ENCODE assay signal across 11 mouse cellular contexts in genomic region chr6:71094693-71095092, GRCm38 (mm10). TPM values are rescaled to one million over a fixed set of nuclear protein-coding genes. Genes with fewer than 3 reads are reported as not detected.
A peak's percentile ranks its signal among the peaks of the same experiment; 100 is the strongest.
DNase-seq lines count a peak whose midpoint lies in the region; ATAC-seq and TF ChIP-seq lines count a peak whose summit lies in the region.
"Had no signal": no experiment of that assay in that cellular context is flagged by ENCODE, and none has a peak within 500 bp of the region (broad histone marks: within the 10 kb centered on the region; RNA-seq: fewer than 3 reads in every experiment).

No protein-coding gene starts in this region.

- H3K4me2 ChIP-seq in midbrain, embryonic 16.5 days (ENCODE audit: low read length): no peak overlapping the region
- H3K4me2 ChIP-seq in midbrain, embryonic 11.5 days: no peak overlapping the region
- H3K4me2 ChIP-seq: embryonic facial prominence, embryonic 12.5 days; heart, embryonic 11.5 days had no signal

- peak; percentile 30 for DNase-seq in gastrocnemius, adult 2 months
- DNase-seq in gastrocnemius, adult 18-20 months (ENCODE audit: low spot score): no peak
- no peak for DNase-seq in midbrain, embryonic 11.5 days (ENCODE audit: low spot score, missing footprints)
- peak; percentile 91 to 93 for DNase-seq in cerebellum, postnatal 25 days
- no peak for DNase-seq in kidney, adult 11 months
- no peak for DNase-seq in spleen, postnatal 10 days (ENCODE audit: low spot score in 2 of 2)
- DNase-seq: kidney, postnatal 10 days; thymus, postnatal 14 days had no signal

- peak; percentile 68; the same call in 1 of the 2 replicates for ATAC-seq in midbrain, embryonic 16.5 days
- no peak for ATAC-seq in midbrain, embryonic 11.5 days (ENCODE audit: low FRiP score)

- no peak for TF ChIP-seq CTCF in gastrocnemius, adult 2 months (IDR thresholded peaks at IDR 0.05)

- H3K36me3 ChIP-seq in midbrain, embryonic 16.5 days (ENCODE audit: control insufficient read depth, insufficient read depth, low read length): no peaks in the 10 kb centered on the region
- no peaks in the 10 kb centered on the region for H3K36me3 ChIP-seq in midbrain, embryonic 11.5 days (ENCODE audit: control insufficient read depth, insufficient read depth, low read length)
- H3K36me3 ChIP-seq: embryonic facial prominence, embryonic 12.5 days had no signal

- H3K4me1 ChIP-seq in midbrain, embryonic 16.5 days (ENCODE audit: control insufficient read depth, insufficient read depth, low read length): no peaks in the 10 kb centered on the region
- H3K4me1 ChIP-seq in midbrain, embryonic 11.5 days (ENCODE audit: control insufficient read depth, insufficient read depth, low read length): no peaks in the 10 kb centered on the region
- H3K4me1 ChIP-seq: embryonic facial prominence, embryonic 12.5 days had no signal

- H3K9ac ChIP-seq in midbrain, embryonic 16.5 days (ENCODE audit: low read depth, low read length): no peak overlapping the region
- H3K9ac ChIP-seq in midbrain, embryonic 11.5 days (ENCODE audit: low read length): no peak overlapping the region
- H3K9ac ChIP-seq: embryonic facial prominence, embryonic 12.5 days had no signal

- no peaks in the 10 kb centered on the region for H3K27me3 ChIP-seq in midbrain, embryonic 16.5 days (ENCODE audit: control insufficient read depth, insufficient read depth, low read depth, low read length)
- H3K27me3 ChIP-seq in midbrain, embryonic 11.5 days (ENCODE audit: control insufficient read depth, insufficient read depth, low read length): no peaks in the 10 kb centered on the region
- H3K27me3 ChIP-seq: embryonic facial prominence, embryonic 12.5 days had no signal

- no peak overlapping the region for H3K4me3 ChIP-seq in gastrocnemius, adult 2 months
- no peak overlapping the region for H3K4me3 ChIP-seq in midbrain, embryonic 16.5 days (ENCODE audit: low read depth, low read length)
- H3K4me3 ChIP-seq in midbrain, embryonic 11.5 days (ENCODE audit: low read depth, low read length): no peak overlapping the region
- H3K4me3 ChIP-seq: embryonic facial prominence, embryonic 12.5 days had no signal

- 57% methylated on average over 5 of the region's 5 CpGs for WGBS in midbrain, embryonic 16.5 days
- WGBS in midbrain, embryonic 11.5 days: 76% methylated on average over 5 of the region's 5 CpGs

- H3K27ac ChIP-seq in gastrocnemius, adult 2 months: no peak overlapping the region
- H3K27ac ChIP-seq in midbrain, embryonic 16.5 days (ENCODE audit: low read length): no peak overlapping the region; the same call in 1 of the 2 replicates
- no peak overlapping the region for H3K27ac ChIP-seq in midbrain, embryonic 11.5 days (ENCODE audit: low read depth, low read length)
- H3K27ac ChIP-seq: embryonic facial prominence, embryonic 12.5 days had no signal

- intact Hi-C loops in gastrocnemius, adult 2 months (cut with DNase I): no loop called here

- no peaks in the 10 kb centered on the region for H3K9me3 ChIP-seq in midbrain, embryonic 16.5 days (replicated peaks; ENCODE audit: control insufficient read depth, low read length, poor library complexity, severe bottlenecking)
- no peaks in the 10 kb centered on the region for H3K9me3 ChIP-seq in midbrain, embryonic 11.5 days (ENCODE audit: control insufficient read depth, low read length)
- H3K9me3 ChIP-seq: embryonic facial prominence, embryonic 12.5 days had no signal

RNA-seq across cellular contexts. Expression of gene Thnsl2, which starts 49.5 kb away (rescaled TPM):
- 1 to 10 TPM; 5.3 to 8.2 TPM for total RNA-seq in gastrocnemius, adult 2 months (2021)
- 1 to 10 TPM; 7.6 to 9.2 TPM for total RNA-seq in gastrocnemius, adult 18-20 months (2021)
- 3.4 and 4.0 TPM in 2 replicates for polyA plus RNA-seq in midbrain, embryonic 16.5 days (2015; fragmentation: Nextera tagmentation; extraction: Ambion mirVana)
- 5.3 and 7.4 TPM in 2 replicates for polyA plus RNA-seq in midbrain, embryonic 11.5 days (2014; fragmentation: Nextera tagmentation; extraction: Ambion mirVana)

Comparison
In these comparisons a context has a peak if more than half of its experiments do, and no peak if none do; other contexts are left out.
1. DNase-seq: peak in gastrocnemius, adult 2 months (single experiment) and cerebellum, postnatal 25 days (2 of 2); none in gastrocnemius, adult 18-20 months (single experiment), midbrain, embryonic 11.5 days (single experiment), kidney, adult 11 months (single experiment) and spleen, postnatal 10 days (0 of 2).